Mouse (Mus musculus) retina, embryonic 14.5 days (tissue): ENCODE results near the gene Atp8b2.

Experiments used
- DNase-seq: peaks from one replicate; pipeline ENCODE4 v3.0.0-alpha.2; 2015; ENCODE audit warnings: low spot score

Gene Atp8b2

DNA sequence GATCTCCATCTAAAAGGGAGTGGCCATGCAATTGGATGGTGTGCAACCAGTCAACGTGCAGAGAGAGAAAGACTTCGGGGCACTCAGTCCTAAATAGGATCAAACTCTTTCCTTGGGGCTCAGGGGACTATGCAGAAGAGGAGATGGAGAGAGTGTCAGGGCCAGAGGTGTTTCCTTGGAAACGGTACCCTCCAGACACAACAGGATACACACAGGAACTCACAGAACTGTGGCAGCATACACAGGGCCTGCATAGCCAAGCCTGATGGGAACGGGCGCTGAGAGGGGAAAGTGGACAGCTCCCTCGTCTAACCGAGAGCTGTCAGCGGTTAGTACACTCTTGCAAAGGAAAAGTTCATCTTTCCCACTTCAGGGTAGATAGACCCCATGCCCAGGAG lies 63.8 kb downstream of the Atp8b2 start:
- no peak for DNase-seq

DNA sequence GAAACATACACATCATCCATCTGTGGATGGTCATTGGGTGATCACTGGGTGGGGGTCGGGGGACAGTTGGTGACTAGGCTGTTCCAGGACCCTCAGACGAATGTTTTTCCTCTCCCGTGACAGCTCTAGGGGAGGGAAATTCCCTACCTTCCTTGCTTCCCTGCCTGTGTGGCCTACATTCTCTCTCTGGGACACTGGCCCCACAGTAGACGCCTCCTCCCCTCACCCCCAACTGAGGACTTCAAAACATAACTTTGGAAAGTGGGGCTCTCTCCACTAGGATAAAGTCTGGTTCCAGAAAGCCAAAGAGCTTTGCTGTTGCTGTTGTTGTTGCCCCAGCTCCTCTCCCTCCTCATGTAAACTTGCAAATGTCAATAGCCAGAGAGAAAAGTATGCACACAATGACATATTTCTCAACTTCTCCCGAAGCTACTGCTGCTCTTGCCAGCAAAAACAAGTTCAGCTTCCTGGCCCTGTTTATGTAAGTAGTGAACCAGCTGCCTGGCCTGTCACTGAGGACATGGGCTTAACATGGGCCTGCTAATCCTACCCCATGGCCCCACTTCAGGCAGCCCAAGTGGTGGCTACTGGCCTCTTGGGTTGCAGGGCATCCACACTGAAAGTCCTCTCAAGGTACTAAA lies 64.3 kb downstream of the Atp8b2 start:
- no peak for DNase-seq

DNA sequence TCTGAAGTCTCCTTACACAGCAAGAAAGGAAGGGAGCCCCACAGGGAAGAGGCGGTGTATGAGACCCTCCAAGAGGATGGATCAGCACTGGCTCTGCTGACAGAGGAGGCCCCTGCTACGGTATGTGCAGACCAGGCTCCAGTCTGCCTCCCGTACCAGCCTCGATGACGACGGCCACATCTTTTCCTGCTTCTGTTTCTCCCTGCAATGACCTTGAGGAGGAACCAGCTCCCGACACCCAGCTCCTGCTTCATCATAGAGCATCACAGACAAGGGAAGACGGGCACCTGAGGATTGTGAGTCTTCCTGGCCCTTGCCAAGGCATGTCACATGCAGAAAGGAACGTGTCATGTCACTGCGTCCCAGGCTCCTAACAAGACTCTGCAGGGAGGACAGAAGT lies 65.3 kb downstream of the Atp8b2 start:
- no peak for DNase-seq

DNA sequence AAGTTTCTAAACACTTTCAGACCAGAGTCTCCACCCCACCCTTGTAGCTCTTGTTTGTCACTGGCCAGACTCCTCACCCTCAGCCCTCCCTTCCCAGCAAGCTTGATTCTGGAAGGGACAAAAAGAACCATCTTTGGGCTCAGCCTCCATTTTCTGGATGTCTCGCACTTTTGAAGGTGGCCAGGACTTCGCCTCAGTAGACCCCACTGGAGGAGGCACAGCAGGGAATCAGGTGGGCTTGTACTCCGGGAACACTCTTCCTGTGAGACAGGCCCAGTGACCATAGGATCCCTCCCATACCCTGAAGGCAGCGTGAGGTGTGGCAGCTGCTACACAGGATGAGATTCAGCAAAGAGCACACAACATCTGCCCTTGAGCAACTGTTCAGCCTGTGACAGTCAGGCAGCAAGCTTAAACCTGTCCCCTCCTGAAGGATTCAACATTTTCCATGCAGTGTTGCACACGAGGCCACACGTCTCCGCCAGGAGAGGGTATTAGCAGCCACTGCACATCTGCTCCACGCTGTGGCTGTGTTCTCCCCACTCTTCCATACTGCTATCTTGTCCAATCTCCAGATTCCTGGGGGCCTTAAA lies 66.0 kb downstream of the Atp8b2 start:
- no peak for DNase-seq

DNA sequence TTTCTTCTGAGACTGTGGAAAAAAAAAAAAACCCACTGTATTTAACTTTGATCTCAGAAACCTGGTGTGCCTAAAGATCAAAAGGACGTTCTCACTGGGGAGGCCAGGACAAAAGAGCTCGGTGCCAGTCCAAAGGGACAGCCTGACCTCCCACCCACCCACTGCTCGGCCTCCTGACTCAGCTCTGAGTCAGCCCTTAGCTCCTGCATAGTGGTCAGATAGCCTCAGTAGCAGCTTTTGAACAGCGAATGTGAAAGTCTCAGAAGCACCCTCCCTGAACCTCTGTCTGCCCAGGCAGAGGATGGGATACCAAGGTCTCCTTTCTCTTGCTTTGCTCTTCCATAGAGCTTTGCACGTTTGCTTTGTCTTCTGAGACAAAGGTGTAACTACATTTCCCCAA lies 66.7 kb downstream of the Atp8b2 start:
- no peak for DNase-seq

DNA sequence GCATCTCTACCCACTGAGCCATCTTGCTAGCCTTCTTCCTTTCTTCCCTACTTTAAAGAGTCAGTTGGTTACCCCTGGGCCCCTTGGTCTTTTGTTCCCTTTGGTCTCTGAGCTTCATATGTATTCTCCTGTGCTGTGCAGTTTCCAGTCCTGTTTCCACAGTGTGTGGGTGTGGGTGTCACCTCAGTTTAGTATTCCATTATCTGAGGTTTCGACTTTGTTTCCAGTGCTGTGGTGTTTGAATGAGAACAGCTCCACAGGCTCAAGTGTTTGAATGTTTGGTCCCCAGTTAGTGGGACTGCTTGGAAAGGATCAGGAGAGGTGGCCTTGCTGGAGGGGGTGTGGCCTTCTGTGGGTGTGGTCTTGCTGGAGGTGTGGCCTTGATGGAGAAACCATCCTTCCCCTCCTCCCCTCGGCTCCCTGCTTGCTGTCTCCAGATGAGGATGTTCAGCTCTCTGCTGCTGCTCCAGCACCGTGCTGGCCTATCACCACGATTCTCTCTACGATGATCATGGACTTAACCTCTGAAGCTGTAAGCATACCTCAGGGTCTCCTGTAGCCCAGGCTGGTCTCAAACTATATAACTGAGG lies 70.7 kb downstream of the Atp8b2 start:
- DNase-seq, result no peak

DNA sequence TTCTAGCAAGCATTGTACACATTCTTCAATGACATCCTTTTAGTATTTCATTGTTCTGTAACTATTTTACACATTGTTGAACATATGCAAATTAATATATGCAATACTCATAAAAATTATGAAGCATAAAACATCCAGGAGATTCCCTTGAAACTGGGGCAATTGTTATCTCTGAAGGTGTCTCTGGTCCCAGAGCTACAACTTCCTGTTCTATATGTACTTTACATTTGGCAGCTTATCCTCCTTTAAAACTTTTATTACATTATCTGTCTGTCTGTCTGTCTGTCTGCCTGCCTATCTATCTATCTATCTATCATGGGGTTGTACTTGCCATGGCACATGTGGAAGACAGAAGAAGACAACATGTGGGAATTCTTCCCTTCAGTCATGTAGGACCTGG lies 71.6 kb downstream of the Atp8b2 start:
- no peak for DNase-seq

DNA sequence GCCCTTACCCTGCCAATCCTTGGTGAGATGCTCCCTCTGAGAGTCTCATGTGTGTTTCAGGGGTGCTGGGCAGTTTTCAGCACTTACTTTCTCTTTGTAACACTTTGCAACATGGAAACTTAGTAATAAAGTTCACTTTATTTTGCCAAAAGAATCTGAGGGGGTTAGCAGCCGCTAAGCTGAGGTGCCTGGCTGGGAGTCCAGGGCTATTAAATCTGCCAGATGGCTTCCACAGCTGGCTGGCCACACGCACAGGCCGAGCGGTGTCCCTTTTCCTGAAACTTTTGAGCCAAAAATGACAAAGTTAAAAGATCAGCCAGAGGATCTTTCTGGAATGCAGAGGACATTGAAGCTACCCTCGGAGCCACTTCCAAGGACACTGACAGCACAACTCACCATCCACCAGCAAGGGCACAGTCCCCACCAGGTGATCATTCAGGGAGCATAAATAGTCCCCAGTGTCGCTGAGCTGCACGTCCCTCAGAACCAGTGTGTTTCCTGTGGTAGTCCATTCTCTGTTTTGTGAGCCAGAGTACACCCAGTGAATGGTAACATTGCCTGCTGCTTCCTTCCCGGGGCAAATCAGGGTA lies 73.4 kb downstream of the Atp8b2 start:
- no peak for DNase-seq
